Mouse (Mus musculus): ENCODE results near the gene Fgfr2. TPM values are rescaled to one million over a fixed set of nuclear protein-coding genes. Genes with fewer than 3 reads are reported as not detected.

Fgfr2 gene
- polyA plus RNA-seq, 1 experiment from 2014 or later: 123 TPM

- Histone ChIP-seq H3K9ac (no peak overlapping the region), H3K9me3 (no peaks in the 10 kb centered on the region), H3K4me2 (replicated peaks) (peak overlapping the region; percentile 35), H3K27me3 (peaks cover 46% of the 10 kb centered on the region), H3K4me1 (peaks cover 34% of the 10 kb centered on the region), H3K27ac (no peak overlapping the region), H3K4me3 (no peak overlapping the region), H3K36me3 (no peaks in the 10 kb centered on the region)
- 14% methylated on average over 24 of the region's 24 CpGs for WGBS
- ATAC-seq (ENCODE audit: low FRiP score, low read depth): no peak
These were observed 1344.7 kb downstream of the Fgfr2 start for GRCm38 (mm10) chr7:131778271-131778985.

- Histone ChIP-seq H3K27me3 (peaks cover 50% of the 10 kb centered on the region), H3K4me3 (no peak overlapping the region), H3K4me2 (replicated peaks) (peak overlapping the region; percentile 35), H3K9ac (no peak overlapping the region), H3K27ac (no peak overlapping the region), H3K36me3 (no peaks in the 10 kb centered on the region), H3K9me3 (no peaks in the 10 kb centered on the region), H3K4me1 (peaks cover 34% of the 10 kb centered on the region)
- no peak for ATAC-seq (ENCODE audit: low FRiP score, low read depth)
- 8% methylated on average over 10 of the region's 10 CpGs for WGBS
These were observed 1345.5 kb downstream of the Fgfr2 start for GRCm38 (mm10) chr7:131777461-131778270.

GRCm38 (mm10) chr7:131776191-131776752, 1346.9 kb downstream of the Fgfr2 start:
- Histone ChIP-seq H3K4me2 (replicated peaks) (no peak overlapping the region), H3K9ac (no peak overlapping the region), H3K27ac (no peak overlapping the region), H3K27me3 (peaks cover 55% of the 10 kb centered on the region), H3K36me3 (no peaks in the 10 kb centered on the region), H3K4me3 (no peak overlapping the region), H3K4me1 (peaks cover 34% of the 10 kb centered on the region), H3K9me3 (no peaks in the 10 kb centered on the region)
- 55% methylated on average over 16 of the region's 16 CpGs for WGBS
- no peak for ATAC-seq (ENCODE audit: low FRiP score, low read depth)

- no peak overlapping the region for H3K4me2 ChIP-seq (replicated peaks)
- H3K4me1 ChIP-seq: no peaks in the 10 kb centered on the region
- 92% methylated on average over 3 of the region's 3 CpGs for WGBS
- H3K4me3 ChIP-seq: no peak overlapping the region
- H3K27me3 ChIP-seq: no peaks in the 10 kb centered on the region
- H3K9me3 ChIP-seq: peaks cover 6% of the 10 kb centered on the region
- no peak overlapping the region for H3K27ac ChIP-seq
- H3K36me3 ChIP-seq: no peaks in the 10 kb centered on the region
- no peak for ATAC-seq (ENCODE audit: low FRiP score, low read depth)
- no peak overlapping the region for H3K9ac ChIP-seq
These were observed 1365.2 kb downstream of the Fgfr2 start for GRCm38 (mm10) chr7:131757922-131758321.

- Histone ChIP-seq H3K4me3 (no peak overlapping the region), H3K27ac (no peak overlapping the region), H3K9ac (no peak overlapping the region), H3K27me3 (peaks cover 29% of the 10 kb centered on the region), H3K4me1 (no peaks in the 10 kb centered on the region), H3K9me3 (no peaks in the 10 kb centered on the region), H3K36me3 (no peaks in the 10 kb centered on the region), H3K4me2 (replicated peaks) (no peak overlapping the region)
- WGBS: 68% methylated on average over 16 of the region's 16 CpGs
- no peak for ATAC-seq (ENCODE audit: low FRiP score, low read depth)
These were observed 1375.8 kb downstream of the Fgfr2 start for GRCm38 (mm10) chr7:131747152-131748010.

GRCm38 (mm10) chr7:131746752-131747151, 1376.4 kb downstream of the Fgfr2 start:
- Histone ChIP-seq H3K9ac (no peak overlapping the region), H3K36me3 (no peaks in the 10 kb centered on the region), H3K9me3 (no peaks in the 10 kb centered on the region), H3K27ac (no peak overlapping the region), H3K4me1 (no peaks in the 10 kb centered on the region), H3K27me3 (peaks cover 33% of the 10 kb centered on the region), H3K4me2 (replicated peaks) (no peak overlapping the region), H3K4me3 (no peak overlapping the region)
- 38% methylated on average over 9 of the region's 9 CpGs for WGBS
- ATAC-seq (ENCODE audit: low FRiP score, low read depth): no peak

- WGBS: 38% methylated on average over 8 of the region's 8 CpGs
- ATAC-seq (ENCODE audit: low FRiP score, low read depth): no peak
- peaks cover 32% of the 10 kb centered on the region for H3K27me3 ChIP-seq
- no peak overlapping the region for H3K27ac ChIP-seq
- no peak overlapping the region for H3K9ac ChIP-seq
- H3K4me2 ChIP-seq (replicated peaks): no peak overlapping the region
- no peak overlapping the region for H3K4me3 ChIP-seq
- no peaks in the 10 kb centered on the region for H3K36me3 ChIP-seq
- H3K4me1 ChIP-seq: no peaks in the 10 kb centered on the region
- no peaks in the 10 kb centered on the region for H3K9me3 ChIP-seq
These were observed 1380.0 kb downstream of the Fgfr2 start for GRCm38 (mm10) chr7:131743193-131743592.

GRCm38 (mm10) chr7:131722783-131723575, 1400.2 kb downstream of the Fgfr2 start:
- H3K27me3 ChIP-seq: peaks cover 24% of the 10 kb centered on the region
- H3K4me1 ChIP-seq: peaks cover 7% of the 10 kb centered on the region; the same call in 1 of the 2 replicates
- H3K9me3 ChIP-seq: no peaks in the 10 kb centered on the region
- 14% methylated on average over 9 of the region's 9 CpGs for whole genome bisulfite sequencing
- ATAC-seq (ENCODE audit: low FRiP score, low read depth): no peak
- H3K4me3 ChIP-seq: no peak overlapping the region
- H3K4me2 ChIP-seq (replicated peaks): no peak overlapping the region
- no peaks in the 10 kb centered on the region for H3K36me3 ChIP-seq
- H3K27ac ChIP-seq: no peak overlapping the region
- no peak overlapping the region for H3K9ac ChIP-seq

- H3K27ac ChIP-seq: no peak overlapping the region
- no peak overlapping the region for H3K9ac ChIP-seq
- H3K4me1 ChIP-seq: peaks cover 7% of the 10 kb centered on the region; the same call in 1 of the 2 replicates
- no peak overlapping the region for H3K4me3 ChIP-seq
- H3K9me3 ChIP-seq: no peaks in the 10 kb centered on the region
- H3K27me3 ChIP-seq: peaks cover 24% of the 10 kb centered on the region
- ATAC-seq (ENCODE audit: low FRiP score, low read depth): no peak
- no peak overlapping the region for H3K4me2 ChIP-seq (replicated peaks)
- 13% methylated on average over 4 of the region's 4 CpGs for WGBS
- H3K36me3 ChIP-seq: no peaks in the 10 kb centered on the region
These were observed 1400.8 kb downstream of the Fgfr2 start for GRCm38 (mm10) chr7:131722316-131722715.

- Histone ChIP-seq H3K4me2 (replicated peaks) (no peak overlapping the region), H3K27ac (no peak overlapping the region), H3K27me3 (peaks cover 18% of the 10 kb centered on the region), H3K9me3 (no peaks in the 10 kb centered on the region), H3K36me3 (no peaks in the 10 kb centered on the region), H3K4me1 (peaks cover 7% of the 10 kb centered on the region; the same call in 1 of the 2 replicates), H3K9ac (no peak overlapping the region), H3K4me3 (no peak overlapping the region)
- ATAC-seq (ENCODE audit: low FRiP score, low read depth): no peak
- 27% methylated on average over 3 of the region's 3 CpGs for WGBS
These were observed 1404.9 kb downstream of the Fgfr2 start for GRCm38 (mm10) chr7:131718280-131718679.

GRCm38 (mm10) chr7:131713076-131713475, 1410.1 kb downstream of the Fgfr2 start:
- Histone ChIP-seq H3K27ac (no peak overlapping the region), H3K4me3 (no peak overlapping the region), H3K9ac (no peak overlapping the region), H3K4me1 (0 out of 2 replicates have a peak, but pooled peaks cover 9% of the 10 kb centered on the region), H3K36me3 (no peaks in the 10 kb centered on the region), H3K4me2 (replicated peaks) (no peak overlapping the region), H3K9me3 (no peaks in the 10 kb centered on the region), H3K27me3 (no peaks in the 10 kb centered on the region)
- WGBS: 68% methylated on average over 9 of the region's 9 CpGs
- no peak for ATAC-seq (ENCODE audit: low FRiP score, low read depth)
